Mouse (Mus musculus) cerebellum, adult 2 months (tissue): ENCODE results near the gene Nploc4.
A peak's percentile ranks its signal among the peaks of the same experiment; 100 is the strongest.

Experiments
- CTCF ChIP-seq: fragments of 200-500 bp; IDR thresholded peaks from 2 replicates; pipeline ENCODE4 v1.5.1; 2011; ENCODE audit warnings: low read depth, mild to moderate bottlenecking, control low read depth, low read length, moderate library complexity, borderline replicate concordance; ENCODE audit not compliant: insufficient read depth
- POLR2A ChIP-seq: fragments of 200-500 bp; IDR thresholded peaks from 2 replicates; pipeline ENCODE4 v1.6.1; 2011; ENCODE audit warnings: low read length, control low read depth, borderline replicate concordance; ENCODE audit not compliant: insufficient read depth

GRCm38 (mm10) chr11:120457772-120458751 is 20.6 kb upstream of the Nploc4 start, which contains the start of the genes Oxld1 and Ccdc137:
- TF ChIP-seq CTCF, result no peak
- peak; percentile 95 for TF ChIP-seq POLR2A
